Mouse (Mus musculus): Measurements from ENCODE around the gene Limch1. TPM values are rescaled to one million over a fixed set of nuclear protein-coding genes. Genes with fewer than 3 reads are reported as not detected.

Gene Limch1
- polyA plus RNA-seq, 1 experiment from 2014 or later = 13.0 TPM

GRCm38 (mm10) chr5:66768034-66768433, 22.4 kb downstream of the Limch1 start:
- Histone ChIP-seq H3K4me3 (replicated peaks; ENCODE audit: low read length) (no peak overlapping the region), H3K4me2 (ENCODE audit: low read depth, low read length) (no peak overlapping the region), H3K27ac (ENCODE audit: low read length) (no peak overlapping the region), H3K27me3 (ENCODE audit: control insufficient read depth, insufficient read depth, low read length) (no peaks in the 10 kb centered on the region), H3K36me3 (ENCODE audit: control insufficient read depth, insufficient read depth, low read length) (no peaks in the 10 kb centered on the region), H3K4me1 (ENCODE audit: control insufficient read depth, insufficient read depth, low read length) (0 out of 2 replicates have a peak, but pooled peaks cover 3% of the 10 kb centered on the region), H3K9me3 (replicated peaks; ENCODE audit: control insufficient read depth, low read length) (no peaks in the 10 kb centered on the region), H3K9ac (ENCODE audit: low read length) (no peak overlapping the region)
- 33% methylated on average over 4 of the region's 4 CpGs for WGBS
- ATAC-seq (ENCODE audit: insufficient read depth, low FRiP score) = no peak

DNA sequence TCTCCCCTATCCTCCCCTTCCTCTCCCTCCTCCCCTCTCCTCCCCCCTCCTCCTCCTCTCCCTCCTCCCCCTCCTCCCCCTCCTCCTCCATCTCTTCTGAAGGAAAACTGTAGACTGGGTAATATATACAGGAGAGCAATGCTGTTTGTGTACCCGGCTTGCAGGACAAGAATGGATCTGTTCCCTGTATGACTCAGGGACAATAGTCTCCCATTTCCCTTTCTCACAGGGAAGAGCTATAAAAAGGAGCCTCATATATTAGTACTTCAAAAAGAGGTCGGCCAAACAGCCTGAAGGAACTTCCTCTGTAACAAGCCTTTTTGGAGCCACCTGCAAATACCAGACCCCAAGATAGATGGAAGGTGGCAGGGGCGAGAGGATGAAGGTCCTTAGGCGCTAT, 23.4 kb downstream of the Limch1 start:
- Histone ChIP-seq H3K27ac (ENCODE audit: low read length) (no peak overlapping the region), H3K27me3 (ENCODE audit: control insufficient read depth, insufficient read depth, low read length) (no peaks in the 10 kb centered on the region), H3K4me3 (replicated peaks; ENCODE audit: low read length) (no peak overlapping the region), H3K4me1 (ENCODE audit: control insufficient read depth, insufficient read depth, low read length) (0 out of 2 replicates have a peak, but pooled peaks cover 3% of the 10 kb centered on the region), H3K9me3 (replicated peaks; ENCODE audit: control insufficient read depth, low read length) (no peaks in the 10 kb centered on the region), H3K4me2 (ENCODE audit: low read depth, low read length) (no peak overlapping the region), H3K36me3 (ENCODE audit: control insufficient read depth, insufficient read depth, low read length) (no peaks in the 10 kb centered on the region), H3K9ac (ENCODE audit: low read length) (no peak overlapping the region)
- no peak for ATAC-seq (ENCODE audit: insufficient read depth, low FRiP score)
- 65% methylated on average over 4 of the region's 4 CpGs for WGBS

- ATAC-seq (ENCODE audit: insufficient read depth, low FRiP score) = no peak
- no peaks in the 10 kb centered on the region for H3K27me3 ChIP-seq (ENCODE audit: control insufficient read depth, insufficient read depth, low read length)
- H3K4me3 ChIP-seq (replicated peaks; ENCODE audit: low read length) = no peak overlapping the region
- H3K4me2 ChIP-seq (ENCODE audit: low read depth, low read length) = no peak overlapping the region
- H3K27ac ChIP-seq (ENCODE audit: low read length) = no peak overlapping the region
- WGBS = 86% methylated on average over 5 of the region's 5 CpGs
- no peaks in the 10 kb centered on the region for H3K9me3 ChIP-seq (replicated peaks; ENCODE audit: control insufficient read depth, low read length)
- H3K9ac ChIP-seq (ENCODE audit: low read length) = no peak overlapping the region
- 0 out of 2 replicates have a peak, but pooled peaks cover 3% of the 10 kb centered on the region for H3K4me1 ChIP-seq (ENCODE audit: control insufficient read depth, insufficient read depth, low read length)
- no peaks in the 10 kb centered on the region for H3K36me3 ChIP-seq (ENCODE audit: control insufficient read depth, insufficient read depth, low read length)
Measured at GRCm38 (mm10) chr5:66769558-66769957, 23.9 kb downstream of the Limch1 start.

- H3K9ac ChIP-seq (ENCODE audit: low read length) = no peak overlapping the region
- no peak overlapping the region for H3K4me3 ChIP-seq (replicated peaks; ENCODE audit: low read length)
- no peaks in the 10 kb centered on the region; the same call in none of the 2 replicates for H3K27me3 ChIP-seq (ENCODE audit: control insufficient read depth, insufficient read depth, low read length)
- H3K36me3 ChIP-seq (ENCODE audit: control insufficient read depth, insufficient read depth, low read length) = no peaks in the 10 kb centered on the region
- no peaks in the 10 kb centered on the region for H3K9me3 ChIP-seq (replicated peaks; ENCODE audit: control insufficient read depth, low read length)
- no peak overlapping the region for H3K4me2 ChIP-seq (ENCODE audit: low read depth, low read length)
- H3K27ac ChIP-seq (ENCODE audit: low read length) = no peak overlapping the region
- 27% methylated on average over 10 of the region's 10 CpGs for WGBS
- ATAC-seq (ENCODE audit: insufficient read depth, low FRiP score) = peak; percentile 71; the same call in 1 of the 2 replicates
- H3K4me1 ChIP-seq (ENCODE audit: control insufficient read depth, insufficient read depth, low read length) = peaks cover 4% of the 10 kb centered on the region; the same call in 1 of the 2 replicates
Measured at GRCm38 (mm10) chr5:66777999-66778710, 32.5 kb downstream of the Limch1 start.

- 92% methylated on average over 4 of the region's 4 CpGs for WGBS
- Histone ChIP-seq H3K27ac (ENCODE audit: low read length) (no peak overlapping the region), H3K4me2 (ENCODE audit: low read depth, low read length) (no peak overlapping the region), H3K9ac (ENCODE audit: low read length) (no peak overlapping the region), H3K4me1 (ENCODE audit: control insufficient read depth, insufficient read depth, low read length) (peaks cover 4% of the 10 kb centered on the region; the same call in 1 of the 2 replicates), H3K36me3 (ENCODE audit: control insufficient read depth, insufficient read depth, low read length) (no peaks in the 10 kb centered on the region), H3K4me3 (replicated peaks; ENCODE audit: low read length) (no peak overlapping the region), H3K9me3 (replicated peaks; ENCODE audit: control insufficient read depth, low read length) (no peaks in the 10 kb centered on the region), H3K27me3 (ENCODE audit: control insufficient read depth, insufficient read depth, low read length) (no peaks in the 10 kb centered on the region; the same call in none of the 2 replicates)
- ATAC-seq (ENCODE audit: insufficient read depth, low FRiP score) = no peak
Measured at GRCm38 (mm10) chr5:66780371-66780770, 34.7 kb downstream of the Limch1 start.

DNA sequence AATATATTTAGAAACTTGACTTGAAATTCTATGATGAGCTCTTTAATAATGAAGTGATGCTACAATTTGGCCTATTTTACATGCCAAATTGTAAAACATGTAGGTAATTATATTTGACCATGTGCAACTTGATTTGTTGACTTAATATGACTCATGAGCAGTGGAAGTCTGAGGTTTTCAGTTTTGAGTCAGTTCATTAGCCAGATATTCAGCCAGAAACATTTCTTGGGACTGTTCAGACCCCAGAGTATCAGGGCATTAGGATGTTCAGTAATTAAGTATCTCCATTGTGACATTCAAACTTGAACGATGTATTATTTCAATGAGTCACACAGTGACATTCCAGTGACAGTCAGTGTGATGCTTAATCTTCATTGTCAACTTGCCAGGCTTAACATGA, 35.9 kb downstream of the Limch1 start:
- H3K4me3 ChIP-seq (replicated peaks; ENCODE audit: low read length) = no peak overlapping the region
- no peak overlapping the region for H3K4me2 ChIP-seq (ENCODE audit: low read depth, low read length)
- H3K36me3 ChIP-seq (ENCODE audit: control insufficient read depth, insufficient read depth, low read length) = no peaks in the 10 kb centered on the region
- H3K27me3 ChIP-seq (ENCODE audit: control insufficient read depth, insufficient read depth, low read length) = no peaks in the 10 kb centered on the region; the same call in none of the 2 replicates
- H3K9ac ChIP-seq (ENCODE audit: low read length) = no peak overlapping the region
- H3K4me1 ChIP-seq (ENCODE audit: control insufficient read depth, insufficient read depth, low read length) = peaks cover 8% of the 10 kb centered on the region; the same call in 1 of the 2 replicates
- WGBS = 90% methylated on average over 1 of the region's 1 CpGs
- H3K27ac ChIP-seq (ENCODE audit: low read length) = no peak overlapping the region
- H3K9me3 ChIP-seq (replicated peaks; ENCODE audit: control insufficient read depth, low read length) = no peaks in the 10 kb centered on the region
- ATAC-seq (ENCODE audit: insufficient read depth, low FRiP score) = no peak

DNA sequence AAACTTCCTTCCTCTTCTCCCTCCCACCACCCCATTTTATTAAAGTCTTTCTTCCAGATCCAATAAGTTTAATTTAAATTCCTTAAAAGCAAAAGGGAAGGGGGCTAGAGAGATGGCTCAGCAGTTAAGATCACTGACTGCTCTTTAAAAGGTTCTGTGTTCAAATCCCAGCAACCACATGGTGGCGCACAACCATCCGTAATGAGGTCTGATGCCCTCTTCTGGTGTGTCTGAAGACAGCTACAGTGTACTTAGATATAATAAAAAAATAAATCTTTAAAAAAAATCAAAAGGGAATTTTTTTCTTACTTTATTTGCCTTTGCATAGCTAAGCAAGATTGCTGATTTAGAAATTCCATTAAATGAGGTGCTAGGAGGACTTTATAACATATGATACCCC, 37.2 kb downstream of the Limch1 start:
- Histone ChIP-seq H3K4me2 (ENCODE audit: low read depth, low read length) (no peak overlapping the region), H3K4me1 (ENCODE audit: control insufficient read depth, insufficient read depth, low read length) (peaks cover 7% of the 10 kb centered on the region; the same call in 1 of the 2 replicates), H3K9me3 (replicated peaks; ENCODE audit: control insufficient read depth, low read length) (no peaks in the 10 kb centered on the region), H3K4me3 (replicated peaks; ENCODE audit: low read length) (no peak overlapping the region), H3K9ac (ENCODE audit: low read length) (no peak overlapping the region), H3K27me3 (ENCODE audit: control insufficient read depth, insufficient read depth, low read length) (no peaks in the 10 kb centered on the region; the same call in 1 of the 2 replicates), H3K36me3 (ENCODE audit: control insufficient read depth, insufficient read depth, low read length) (no peaks in the 10 kb centered on the region), H3K27ac (ENCODE audit: low read length) (no peak overlapping the region)
- 88% methylated on average over 2 of the region's 2 CpGs for WGBS
- ATAC-seq (ENCODE audit: insufficient read depth, low FRiP score) = no peak

GRCm38 (mm10) chr5:66784624-66785361, 39.2 kb downstream of the Limch1 start:
- 65% methylated on average over 9 of the region's 9 CpGs for WGBS
- Histone ChIP-seq H3K27me3 (ENCODE audit: control insufficient read depth, insufficient read depth, low read length) (no peaks in the 10 kb centered on the region; the same call in none of the 2 replicates), H3K36me3 (ENCODE audit: control insufficient read depth, insufficient read depth, low read length) (no peaks in the 10 kb centered on the region), H3K9ac (ENCODE audit: low read length) (no peak overlapping the region), H3K9me3 (replicated peaks; ENCODE audit: control insufficient read depth, low read length) (no peaks in the 10 kb centered on the region), H3K4me2 (ENCODE audit: low read depth, low read length) (no peak overlapping the region), H3K4me3 (replicated peaks; ENCODE audit: low read length) (no peak overlapping the region), H3K4me1 (ENCODE audit: control insufficient read depth, insufficient read depth, low read length) (0 out of 2 replicates have a peak, but pooled peaks cover 4% of the 10 kb centered on the region), H3K27ac (ENCODE audit: low read length) (no peak overlapping the region)
- ATAC-seq (ENCODE audit: insufficient read depth, low FRiP score) = no peak

All from stomach, embryonic 16.5 days (tissue).